Mouse (Mus musculus): ENCODE data around the gene Gm20388. TPM values are rescaled to one million over a fixed set of nuclear protein-coding genes. Genes with fewer than 3 reads are reported as not detected.

Gene Gm20388
- polyA plus RNA-seq, 1 experiment from 2014 or later = 12.4 TPM

- Histone ChIP-seq H3K4me2 (ENCODE audit: low read length) (no peak overlapping the region), H3K9me3 (ENCODE audit: control insufficient read depth, low read length) (no peaks in the 10 kb centered on the region), H3K4me3 (ENCODE audit: low read length) (no peak overlapping the region), H3K4me1 (ENCODE audit: control insufficient read depth, insufficient read depth, low read depth, low read length) (no peaks in the 10 kb centered on the region; the same call in 1 of the 2 replicates), H3K9ac (ENCODE audit: low read depth, low read length) (no peak overlapping the region; the same call in 1 of the 2 replicates), H3K27me3 (replicated peaks; ENCODE audit: control insufficient read depth, insufficient read depth, low read length) (no peaks in the 10 kb centered on the region), H3K27ac (ENCODE audit: low read depth, low read length) (no peak overlapping the region), H3K36me3 (ENCODE audit: control insufficient read depth, insufficient read depth, low read length) (no peaks in the 10 kb centered on the region)
- 11% methylated on average over 10 of the region's 10 CpGs for WGBS
- ATAC-seq = no peak
Observed at GRCm38 (mm10) chr8:122155082-122155643, 2244.5 kb downstream of the Gm20388 start.

- Histone ChIP-seq H3K36me3 (ENCODE audit: control insufficient read depth, insufficient read depth, low read length) (no peaks in the 10 kb centered on the region), H3K4me1 (ENCODE audit: control insufficient read depth, insufficient read depth, low read depth, low read length) (no peaks in the 10 kb centered on the region; the same call in 1 of the 2 replicates), H3K27me3 (replicated peaks; ENCODE audit: control insufficient read depth, insufficient read depth, low read length) (no peaks in the 10 kb centered on the region), H3K4me3 (ENCODE audit: low read length) (no peak overlapping the region), H3K27ac (ENCODE audit: low read depth, low read length) (no peak overlapping the region), H3K9me3 (ENCODE audit: control insufficient read depth, low read length) (no peaks in the 10 kb centered on the region), H3K9ac (ENCODE audit: low read depth, low read length) (no peak overlapping the region), H3K4me2 (ENCODE audit: low read length) (no peak overlapping the region)
- WGBS = 90% methylated on average over 9 of the region's 9 CpGs
- no peak for ATAC-seq
Observed at GRCm38 (mm10) chr8:122155964-122156363, 2245.3 kb downstream of the Gm20388 start.

GRCm38 (mm10) chr8:122157689-122158088 is 2247.0 kb downstream of the Gm20388 start:
- Histone ChIP-seq H3K4me3 (ENCODE audit: low read length) (no peak overlapping the region), H3K4me2 (ENCODE audit: low read length) (no peak overlapping the region), H3K36me3 (ENCODE audit: control insufficient read depth, insufficient read depth, low read length) (no peaks in the 10 kb centered on the region), H3K27ac (ENCODE audit: low read depth, low read length) (no peak overlapping the region), H3K9me3 (ENCODE audit: control insufficient read depth, low read length) (no peaks in the 10 kb centered on the region), H3K4me1 (ENCODE audit: control insufficient read depth, insufficient read depth, low read depth, low read length) (no peaks in the 10 kb centered on the region; the same call in 1 of the 2 replicates), H3K9ac (ENCODE audit: low read depth, low read length) (no peak overlapping the region), H3K27me3 (replicated peaks; ENCODE audit: control insufficient read depth, insufficient read depth, low read length) (no peaks in the 10 kb centered on the region)
- ATAC-seq = no peak
- 69% methylated on average over 12 of the region's 12 CpGs for WGBS

- H3K9me3 ChIP-seq (ENCODE audit: control insufficient read depth, low read length) = no peaks in the 10 kb centered on the region
- no peak overlapping the region for H3K27ac ChIP-seq (ENCODE audit: low read depth, low read length)
- no peak for ATAC-seq
- no peak overlapping the region for H3K4me3 ChIP-seq (ENCODE audit: low read length)
- no peaks in the 10 kb centered on the region; the same call in 1 of the 2 replicates for H3K4me1 ChIP-seq (ENCODE audit: control insufficient read depth, insufficient read depth, low read depth, low read length)
- no peaks in the 10 kb centered on the region for H3K36me3 ChIP-seq (ENCODE audit: control insufficient read depth, insufficient read depth, low read length)
- 88% methylated on average over 5 of the region's 5 CpGs for WGBS
- H3K27me3 ChIP-seq (replicated peaks; ENCODE audit: control insufficient read depth, insufficient read depth, low read length) = no peaks in the 10 kb centered on the region
- no peak overlapping the region for H3K4me2 ChIP-seq (ENCODE audit: low read length)
- no peak overlapping the region for H3K9ac ChIP-seq (ENCODE audit: low read depth, low read length)
Observed at GRCm38 (mm10) chr8:122160165-122160564, 2249.5 kb downstream of the Gm20388 start.

GRCm38 (mm10) chr8:122162992-122163391 is 2252.4 kb downstream of the Gm20388 start:
- H3K36me3 ChIP-seq (ENCODE audit: control insufficient read depth, insufficient read depth, low read length) = no peaks in the 10 kb centered on the region
- H3K4me3 ChIP-seq (ENCODE audit: low read length) = no peak overlapping the region
- H3K4me1 ChIP-seq (ENCODE audit: control insufficient read depth, insufficient read depth, low read depth, low read length) = no peaks in the 10 kb centered on the region
- no peak overlapping the region for H3K27ac ChIP-seq (ENCODE audit: low read depth, low read length)
- 20% methylated on average over 7 of the region's 8 CpGs for WGBS
- ATAC-seq = no peak
- no peak overlapping the region for H3K9ac ChIP-seq (ENCODE audit: low read depth, low read length)
- no peaks in the 10 kb centered on the region for H3K9me3 ChIP-seq (ENCODE audit: control insufficient read depth, low read length)
- H3K27me3 ChIP-seq (replicated peaks; ENCODE audit: control insufficient read depth, insufficient read depth, low read length) = no peaks in the 10 kb centered on the region
- H3K4me2 ChIP-seq (ENCODE audit: low read length) = no peak overlapping the region

GRCm38 (mm10) chr8:122167204-122167860 is 2256.7 kb downstream of the Gm20388 start:
- no peak overlapping the region for H3K9ac ChIP-seq (ENCODE audit: low read depth, low read length)
- H3K36me3 ChIP-seq (ENCODE audit: control insufficient read depth, insufficient read depth, low read length) = no peaks in the 10 kb centered on the region
- no peak overlapping the region for H3K4me3 ChIP-seq (ENCODE audit: low read length)
- no peak overlapping the region for H3K4me2 ChIP-seq (ENCODE audit: low read length)
- no peak for ATAC-seq
- WGBS = 75% methylated on average over 14 of the region's 14 CpGs
- no peaks in the 10 kb centered on the region for H3K27me3 ChIP-seq (replicated peaks; ENCODE audit: control insufficient read depth, insufficient read depth, low read length)
- no peaks in the 10 kb centered on the region for H3K9me3 ChIP-seq (ENCODE audit: control insufficient read depth, low read length)
- H3K4me1 ChIP-seq (ENCODE audit: control insufficient read depth, insufficient read depth, low read depth, low read length) = no peaks in the 10 kb centered on the region
- H3K27ac ChIP-seq (ENCODE audit: low read depth, low read length) = no peak overlapping the region

GRCm38 (mm10) chr8:122169446-122169845 is 2258.8 kb downstream of the Gm20388 start:
- no peaks in the 10 kb centered on the region for H3K4me1 ChIP-seq (ENCODE audit: control insufficient read depth, insufficient read depth, low read depth, low read length)
- H3K4me2 ChIP-seq (ENCODE audit: low read length) = no peak overlapping the region
- no peaks in the 10 kb centered on the region for H3K9me3 ChIP-seq (ENCODE audit: control insufficient read depth, low read length)
- H3K4me3 ChIP-seq (ENCODE audit: low read length) = no peak overlapping the region
- H3K36me3 ChIP-seq (ENCODE audit: control insufficient read depth, insufficient read depth, low read length) = no peaks in the 10 kb centered on the region
- ATAC-seq = no peak
- H3K9ac ChIP-seq (ENCODE audit: low read depth, low read length) = no peak overlapping the region
- no peaks in the 10 kb centered on the region for H3K27me3 ChIP-seq (replicated peaks; ENCODE audit: control insufficient read depth, insufficient read depth, low read length)
- no peak overlapping the region for H3K27ac ChIP-seq (ENCODE audit: low read depth, low read length)
- WGBS = 97% methylated on average over 2 of the region's 2 CpGs

GRCm38 (mm10) chr8:122171823-122172222 is 2261.2 kb downstream of the Gm20388 start:
- WGBS = 84% methylated on average over 4 of the region's 4 CpGs

GRCm38 (mm10) chr8:122174133-122174930 is 2263.7 kb downstream of the Gm20388 start:
- ATAC-seq = no peak
- Histone ChIP-seq H3K4me2 (ENCODE audit: low read length) (no peak overlapping the region), H3K4me1 (ENCODE audit: control insufficient read depth, insufficient read depth, low read depth, low read length) (no peaks in the 10 kb centered on the region), H3K9ac (ENCODE audit: low read depth, low read length) (no peak overlapping the region), H3K36me3 (ENCODE audit: control insufficient read depth, insufficient read depth, low read length) (no peaks in the 10 kb centered on the region), H3K4me3 (ENCODE audit: low read length) (no peak overlapping the region), H3K27ac (ENCODE audit: low read depth, low read length) (no peak overlapping the region), H3K27me3 (replicated peaks; ENCODE audit: control insufficient read depth, insufficient read depth, low read length) (no peaks in the 10 kb centered on the region), H3K9me3 (ENCODE audit: control insufficient read depth, low read length) (no peaks in the 10 kb centered on the region)
- 42% methylated on average over 10 of the region's 10 CpGs for WGBS

More at GRCm38 (mm10) chr8:122171823-122172222, 2261.2 kb downstream of the Gm20388 start:
- H3K36me3 ChIP-seq (ENCODE audit: control insufficient read depth, insufficient read depth, low read length) = no peaks in the 10 kb centered on the region
- no peak overlapping the region for H3K9ac ChIP-seq (ENCODE audit: low read depth, low read length)
- H3K4me3 ChIP-seq (ENCODE audit: low read length) = no peak overlapping the region
- H3K4me2 ChIP-seq (ENCODE audit: low read length) = no peak overlapping the region
- no peaks in the 10 kb centered on the region for H3K9me3 ChIP-seq (ENCODE audit: control insufficient read depth, low read length)
- H3K27ac ChIP-seq (ENCODE audit: low read depth, low read length) = no peak overlapping the region
- ATAC-seq = no peak
- H3K27me3 ChIP-seq (replicated peaks; ENCODE audit: control insufficient read depth, insufficient read depth, low read length) = no peaks in the 10 kb centered on the region
- H3K4me1 ChIP-seq (ENCODE audit: control insufficient read depth, insufficient read depth, low read depth, low read length) = no peaks in the 10 kb centered on the region
